Mouse (Mus musculus): ENCODE measurements around the gene Ecsit.

Ecsit gene

GRCm38 (mm10) chr9:22053657-22054056, 31.6 kb downstream of the Ecsit start:
- in situ Hi-C loops (cut with MseI, MboI), result no loop called here

GRCm38 (mm10) chr9:22051958-22052254, 33.3 kb downstream of the Ecsit start, which contains the start of gene Elavl3:
TSS of gene Elavl3 (minus strand) at chr9:22052023.
- in situ Hi-C loops (cut with MseI, MboI), result no loop called here

GRCm38 (mm10) chr9:22051161-22051957, 33.9 kb downstream of the Ecsit start:
- in situ Hi-C loops (cut with MseI, MboI), result no loop called here

GRCm38 (mm10) chr9:22050351-22050889, 34.8 kb downstream of the Ecsit start:
- in situ Hi-C loops (cut with MseI, MboI), result no loop called here

GRCm38 (mm10) chr9:22049721-22050270, 35.4 kb downstream of the Ecsit start:
- in situ Hi-C loops (cut with MseI, MboI), result no loop called here

- in situ Hi-C loops (cut with MseI, MboI), result no loop called here
Measured at GRCm38 (mm10) chr9:22049315-22049714, 35.9 kb downstream of the Ecsit start.

GRCm38 (mm10) chr9:22047329-22047728, 37.9 kb downstream of the Ecsit start:
- in situ Hi-C loops (cut with MseI, MboI), result no loop called here

GRCm38 (mm10) chr9:22041832-22042231, 43.4 kb downstream of the Ecsit start:
- in situ Hi-C loops (cut with MseI, MboI), result no loop called here

GRCm38 (mm10) chr9:22037826-22038225, 47.4 kb downstream of the Ecsit start:
- in situ Hi-C loops (cut with MseI, MboI), result no loop called here

GRCm38 (mm10) chr9:22035300-22036044, 49.8 kb downstream of the Ecsit start:
- in situ Hi-C loops (cut with MseI, MboI), result no loop called here

- in situ Hi-C loops (cut with MseI, MboI), result no loop called here
Measured at GRCm38 (mm10) chr9:22030386-22030785, 54.9 kb downstream of the Ecsit start.

GRCm38 (mm10) chr9:22028467-22028866, 56.8 kb downstream of the Ecsit start:
- in situ Hi-C loops (cut with MseI, MboI), result no loop called here

- in situ Hi-C loops (cut with MseI, MboI), result no loop called here
Measured at GRCm38 (mm10) chr9:22024592-22024991, 60.6 kb downstream of the Ecsit start.
